Mouse (Mus musculus) cortical plate, adult 2 months (tissue): ENCODE results near the gene Rps19.

ENCODE experiments used
- CTCF ChIP-seq: fragments of 200-500 bp; IDR thresholded peaks from 2 replicates; pipeline ENCODE4 v1.5.1; 2011; ENCODE audit warnings: mild to moderate bottlenecking, control low read depth, low read length; ENCODE audit not compliant: insufficient read depth; ENCODE audit errors: extremely low read depth
- POLR2A ChIP-seq: fragments of 200-500 bp; IDR thresholded peaks from 2 replicates; pipeline ENCODE4 v1.6.1; 2011; ENCODE audit warnings: mild to moderate bottlenecking, low read length, control low read depth; ENCODE audit not compliant: insufficient read depth; ENCODE audit errors: extremely low read depth

DNA sequence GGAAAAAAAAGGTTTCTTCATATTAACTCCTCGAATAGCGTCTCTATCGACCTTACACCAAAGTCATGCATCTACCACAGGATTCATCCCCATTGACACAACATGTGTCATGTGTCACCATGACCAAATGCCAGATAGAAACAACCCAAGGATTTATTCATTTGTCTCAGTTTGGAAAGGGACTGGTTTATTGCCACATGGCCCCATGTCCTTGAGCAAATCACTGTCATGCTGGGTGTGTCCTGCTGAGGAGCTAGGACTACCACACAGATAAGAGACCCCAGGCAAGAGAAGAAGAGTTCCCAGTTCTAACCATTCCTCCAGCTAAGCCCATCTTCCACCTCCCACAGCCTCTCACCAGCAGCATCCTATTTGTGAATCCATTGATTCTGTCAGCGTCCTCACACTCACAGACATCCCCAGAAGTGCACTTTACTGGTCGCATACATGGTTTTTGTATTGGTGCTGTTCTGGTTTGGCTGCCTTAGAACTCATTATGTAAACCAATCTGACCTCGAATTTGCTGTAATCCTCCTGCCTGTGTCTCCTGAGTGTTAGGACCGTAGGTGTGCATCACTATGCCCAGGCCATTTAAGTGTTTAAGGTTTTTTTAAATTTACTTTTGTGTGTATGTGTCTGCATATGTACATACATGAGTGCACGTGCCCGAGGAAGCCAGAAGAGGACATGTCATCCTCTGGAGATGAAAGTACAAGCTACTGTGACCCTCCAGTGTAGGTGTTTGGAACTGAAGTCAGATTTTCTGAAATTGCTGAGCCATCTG, 1.6 kb upstream of the Rps19 start:
- TF ChIP-seq CTCF: no peak
- TF ChIP-seq POLR2A: no peak
